Mouse (Mus musculus): ENCODE measurements around the gene Hsd17b2.

The Hsd17b2 gene

DNA sequence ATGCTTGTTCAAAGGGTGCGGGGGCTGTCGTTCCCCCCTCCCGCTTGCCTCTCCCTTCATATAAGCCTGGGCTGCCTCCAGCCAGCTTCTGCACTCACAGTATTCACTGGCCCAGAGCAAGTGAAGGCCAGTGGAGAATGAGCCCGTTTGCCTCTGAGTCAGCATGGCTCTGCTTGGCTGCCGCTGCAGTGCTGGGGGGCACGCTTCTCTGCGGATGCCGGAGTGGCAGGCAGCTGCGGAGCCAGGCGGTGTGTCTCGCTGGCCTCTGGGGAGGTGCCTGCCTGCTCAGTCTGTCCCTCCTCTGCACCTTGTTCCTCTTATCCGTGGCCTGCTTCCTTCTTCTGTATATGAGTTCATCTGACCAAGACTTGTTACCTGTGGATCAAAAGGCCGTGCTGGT is at the start of gene Hsd17b2:
TSS of gene Hsd17b2 (plus strand) at position 46 of the 400 bp plus-strand sequence.
- DNase-seq (ENCODE audit: low read depth, low spot score), result peak; percentile 92

DNA sequence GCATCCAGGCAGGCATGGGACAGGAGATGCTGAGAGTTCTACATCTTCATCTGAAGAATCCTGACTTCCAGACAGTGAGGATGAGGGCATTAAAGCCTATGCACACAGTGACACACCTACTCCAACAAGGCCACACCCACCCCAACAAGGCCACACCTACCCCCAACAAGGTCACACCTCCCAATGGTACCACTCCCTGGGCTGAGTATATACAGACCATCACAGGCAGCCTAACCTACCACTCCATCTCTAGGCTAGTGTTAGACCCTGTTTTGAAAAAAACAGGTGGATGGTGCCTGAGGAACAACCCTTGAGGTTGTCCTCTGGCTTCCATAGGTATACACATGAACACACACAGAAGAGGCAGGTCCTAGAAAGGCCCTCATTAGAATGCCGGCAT is 49.4 kb upstream of the Hsd17b2 start:
- DNase-seq (ENCODE audit: low read depth, low spot score), result no peak

DNA sequence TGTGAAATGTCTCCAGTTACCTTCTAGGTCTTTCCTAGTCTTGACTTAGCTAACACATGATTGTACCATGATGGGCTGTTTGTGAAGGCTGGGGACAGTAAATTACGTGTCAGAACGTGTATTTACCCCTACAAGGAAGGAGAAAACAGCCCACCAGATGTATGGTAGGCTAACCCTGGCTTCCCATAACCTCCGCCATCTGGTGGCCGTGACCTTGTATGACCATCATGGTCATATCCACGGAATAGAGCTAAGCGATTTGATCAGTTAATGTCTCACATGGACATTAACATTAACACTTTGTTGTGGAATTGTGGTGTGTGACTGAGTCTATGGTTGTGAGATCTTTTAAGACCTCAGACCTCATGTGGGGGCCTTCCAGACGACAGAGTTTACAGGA is 42.7 kb upstream of the Hsd17b2 start:
- peak; percentile 16 for DNase-seq (ENCODE audit: low read depth, low spot score)

DNA sequence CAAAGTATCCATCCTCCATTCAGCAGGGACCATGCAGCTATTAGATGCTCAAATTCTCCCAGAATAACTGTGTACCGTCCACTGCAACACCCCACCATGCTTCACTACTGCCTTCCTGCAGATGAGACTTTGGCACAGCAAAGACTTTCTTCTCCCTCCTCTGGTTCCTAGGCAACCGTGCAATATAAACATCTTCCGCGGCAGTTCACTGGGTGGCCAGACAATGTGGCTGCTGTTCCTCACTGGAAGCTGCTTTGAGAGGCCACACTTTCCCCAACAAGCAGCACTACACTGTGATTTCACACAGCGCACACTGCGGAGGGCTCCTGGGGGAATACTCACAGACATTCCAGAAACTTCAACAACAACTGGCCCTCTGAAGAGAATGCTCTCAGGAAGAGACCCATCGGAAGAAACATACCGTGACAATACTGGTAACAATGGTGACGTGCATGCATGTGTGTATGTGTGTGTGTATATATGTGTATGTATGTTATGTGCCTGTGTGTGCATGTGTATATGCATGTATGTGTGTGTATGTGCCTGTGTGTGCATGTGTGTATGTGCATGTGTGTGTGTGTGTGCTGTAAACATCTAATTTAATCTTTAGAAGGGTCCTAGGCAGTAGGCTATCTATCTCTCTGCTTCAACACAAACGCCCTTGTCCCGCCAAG is 41.2 kb upstream of the Hsd17b2 start:
- DNase-seq (ENCODE audit: low read depth, low spot score), result no peak

DNA sequence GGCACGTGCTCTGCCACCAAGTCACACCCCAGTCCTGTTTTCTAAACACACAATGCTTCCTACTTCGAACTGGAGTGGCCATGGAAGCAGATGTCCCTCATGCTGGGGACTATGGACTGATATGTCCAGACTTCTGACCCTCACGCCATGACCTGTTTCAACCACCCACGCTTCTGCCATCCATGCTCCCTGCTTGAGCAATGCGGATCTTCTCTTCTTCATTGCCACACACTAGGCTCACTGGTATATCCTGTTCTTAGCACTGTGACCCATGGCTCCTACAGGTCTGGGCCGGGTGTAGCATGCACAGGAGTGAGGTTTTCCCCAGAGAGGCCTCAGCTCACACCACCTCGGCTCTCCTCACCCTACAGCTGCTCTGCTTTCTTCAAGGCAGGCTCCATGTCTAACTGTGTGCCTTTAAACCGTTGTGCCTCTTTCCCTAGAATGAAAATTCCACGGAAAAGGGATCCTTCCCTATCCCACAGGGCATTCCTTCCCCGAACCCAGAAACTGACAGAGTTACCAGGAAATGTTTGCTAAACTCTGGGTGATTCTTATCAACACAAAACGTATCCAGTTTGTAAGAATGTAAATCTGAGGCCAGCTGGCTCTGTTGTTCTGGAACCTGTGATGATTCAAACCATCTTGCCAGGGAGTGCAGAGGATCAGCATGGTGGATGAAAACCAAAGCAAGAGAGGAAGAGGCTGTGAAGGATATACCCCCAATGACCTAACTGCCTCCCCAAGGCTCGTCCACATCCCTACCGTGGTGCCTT is 34.2 kb upstream of the Hsd17b2 start:
- DNase-seq (ENCODE audit: low read depth, low spot score), result no peak

DNA sequence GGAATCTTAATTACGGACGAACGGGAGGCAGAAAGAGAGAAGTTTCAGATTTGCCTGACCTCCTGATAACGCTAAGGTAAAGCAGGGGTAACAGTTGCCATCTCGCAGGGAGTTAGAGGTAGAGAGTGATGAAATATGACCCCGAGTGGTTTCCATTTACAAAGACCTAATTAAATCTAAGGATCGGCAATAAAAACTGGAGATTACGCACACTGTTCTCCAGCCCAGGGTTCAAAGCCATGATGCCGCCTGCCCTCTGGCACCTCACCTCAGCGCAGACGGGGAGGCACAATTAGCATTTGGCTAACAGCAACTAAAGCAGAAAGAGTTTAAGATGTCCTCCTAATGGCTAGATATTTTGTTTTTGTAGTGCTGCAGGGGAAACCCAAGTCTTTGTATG is 31.2 kb upstream of the Hsd17b2 start:
- DNase-seq (ENCODE audit: low read depth, low spot score), result no peak

DNA sequence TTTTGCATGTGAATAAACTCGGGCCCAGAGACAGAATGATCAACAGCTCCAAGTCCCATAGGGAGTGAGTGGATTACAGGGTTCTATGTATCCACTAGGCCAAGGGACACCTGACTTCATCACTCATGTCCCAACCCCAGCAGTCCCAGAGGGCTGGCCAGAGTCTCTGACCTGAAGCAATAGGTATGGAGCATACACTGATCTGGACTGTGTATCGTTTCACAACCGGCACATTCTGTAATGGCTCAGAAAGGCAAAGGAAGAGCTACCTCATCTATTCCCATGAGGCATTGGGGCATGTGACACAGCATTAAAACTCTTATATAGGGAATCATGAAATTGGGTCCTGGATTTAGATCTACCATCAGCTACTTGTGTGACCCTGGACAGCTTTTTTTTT is 29.1 kb upstream of the Hsd17b2 start:
- DNase-seq (ENCODE audit: low read depth, low spot score), result no peak

DNA sequence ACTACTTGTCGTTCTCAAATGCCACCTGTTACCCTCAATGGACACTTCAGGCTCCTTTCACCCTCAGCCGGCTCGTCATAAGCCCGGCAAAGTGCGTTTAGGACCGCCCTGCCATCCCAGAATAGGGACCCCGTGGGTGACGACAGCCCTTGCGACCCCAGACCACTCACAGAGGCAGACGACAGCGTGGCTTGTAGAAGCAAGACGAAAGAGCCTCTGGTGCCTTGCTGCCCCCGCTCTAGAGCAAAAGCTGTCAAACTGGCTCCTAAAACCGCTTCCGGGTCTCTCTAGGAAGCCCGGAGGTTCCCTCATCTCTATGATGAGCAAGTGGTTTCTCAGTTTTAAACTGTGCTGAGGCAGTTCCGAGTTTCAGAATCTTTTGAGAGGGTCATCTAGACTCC is 28.3 kb upstream of the Hsd17b2 start, which contains the start of gene Sdr42e1:
TSS of gene Sdr42e1 (minus strand) at position 260 of the 401 bp plus-strand sequence.
- peak; percentile 84 for DNase-seq (ENCODE audit: low read depth, low spot score)

DNA sequence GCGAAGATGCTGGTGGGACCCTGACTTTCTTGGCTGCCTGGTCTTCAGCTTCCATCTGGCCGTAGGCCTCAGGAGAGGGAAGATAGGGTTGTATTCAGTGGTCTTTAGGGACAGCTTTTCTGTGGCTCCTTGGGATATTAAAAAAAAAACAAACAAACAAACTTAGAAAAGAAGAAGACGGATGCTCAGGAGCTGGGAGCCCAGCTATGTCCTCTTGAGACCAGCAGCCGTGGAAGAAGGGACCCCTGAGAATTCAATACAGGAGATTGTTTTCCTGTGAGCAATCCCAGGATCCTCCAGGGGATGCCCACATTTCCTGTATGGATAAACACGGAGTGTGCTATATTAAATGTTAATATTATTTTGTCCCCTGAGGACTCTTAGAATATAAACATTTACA is 26.5 kb upstream of the Hsd17b2 start:
- no peak for DNase-seq (ENCODE audit: low read depth, low spot score)

DNA sequence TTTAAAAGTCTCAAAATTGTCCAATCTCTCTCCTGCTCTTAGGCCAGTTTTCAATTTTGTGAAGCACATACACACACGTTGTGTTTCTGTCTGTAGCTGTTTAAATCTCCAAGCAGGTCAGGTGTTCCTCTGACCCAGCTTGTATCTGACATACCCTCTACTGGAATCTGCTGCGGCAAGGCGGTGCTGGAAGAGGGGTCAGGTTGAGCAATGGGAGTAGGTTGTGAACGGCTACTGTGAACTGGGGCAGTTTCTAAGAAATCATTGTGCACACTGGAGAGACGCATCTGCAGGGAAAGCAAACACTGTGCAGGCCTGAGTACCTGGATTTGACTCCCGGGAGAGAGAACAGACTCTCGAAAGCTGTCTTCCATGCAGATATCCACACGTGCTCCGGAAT is 25.2 kb upstream of the Hsd17b2 start:
- no peak for DNase-seq (ENCODE audit: low read depth, low spot score)

DNA sequence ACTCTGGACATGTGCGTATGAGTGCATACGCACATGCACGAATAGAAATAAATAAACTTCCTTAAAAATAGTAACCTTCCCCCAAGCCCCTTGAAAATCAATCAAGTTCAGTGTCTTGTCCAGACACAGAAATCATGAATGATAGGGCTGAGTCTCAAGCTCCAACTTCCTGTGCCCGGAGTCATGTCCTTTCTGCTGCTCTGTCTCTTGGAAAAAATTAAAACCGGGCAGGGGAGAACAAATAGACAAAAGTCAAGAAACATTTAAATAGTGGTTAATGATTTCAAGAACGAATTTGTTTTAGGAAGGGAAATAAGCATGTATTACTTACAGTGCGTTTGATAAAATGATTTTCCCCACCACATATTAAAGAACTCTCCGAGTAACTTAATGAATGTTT is 24.7 kb upstream of the Hsd17b2 start:
- no peak for DNase-seq (ENCODE audit: low read depth, low spot score)

DNA sequence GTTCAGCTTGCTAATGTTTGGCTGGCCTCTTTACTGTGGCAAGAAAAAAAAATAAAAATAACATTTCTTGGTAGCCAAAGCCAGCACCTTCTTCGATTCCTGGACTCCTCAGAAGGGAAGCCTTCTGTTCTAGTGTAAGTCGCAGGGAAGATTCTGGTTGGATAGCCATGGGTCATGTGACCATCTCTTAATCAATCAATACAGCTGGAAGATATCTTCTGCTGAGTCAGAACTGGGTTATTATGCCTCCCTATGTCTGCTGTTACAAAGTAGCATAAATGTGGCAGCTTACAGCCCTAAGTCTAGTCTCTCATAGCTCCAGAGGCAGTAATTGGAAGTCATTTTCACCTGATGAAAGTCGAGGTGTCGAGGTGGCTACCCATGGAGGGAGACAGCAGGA is 23.1 kb upstream of the Hsd17b2 start:
- DNase-seq (ENCODE audit: low read depth, low spot score), result no peak

DNA sequence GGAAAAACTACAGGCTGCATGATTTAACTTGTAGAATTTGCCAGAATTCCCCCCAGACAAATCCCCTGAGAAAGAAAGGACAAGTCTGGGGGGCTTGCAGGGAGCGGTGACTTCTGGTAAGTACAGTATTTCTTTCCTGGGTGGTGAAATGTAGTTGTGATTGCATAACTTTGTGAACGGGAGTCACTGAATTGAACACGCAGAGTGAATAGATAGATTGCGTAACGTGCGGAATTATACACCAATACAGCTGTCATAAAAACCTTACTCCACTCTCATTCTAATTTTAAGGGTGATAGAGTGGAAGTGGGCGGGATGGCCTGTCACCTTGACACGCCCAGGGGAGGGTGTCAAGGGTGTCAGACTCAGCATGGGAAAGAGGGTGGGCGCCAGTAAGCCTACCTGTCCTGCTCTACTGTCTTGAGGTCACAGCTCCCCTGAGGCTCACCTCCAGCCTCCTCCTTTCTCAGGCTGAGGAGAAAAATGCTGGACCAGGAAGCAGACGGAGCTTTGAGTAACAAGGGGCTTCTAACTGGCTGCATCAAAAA is 17.7 kb upstream of the Hsd17b2 start:
- no peak for DNase-seq (ENCODE audit: low read depth, low spot score)

DNA sequence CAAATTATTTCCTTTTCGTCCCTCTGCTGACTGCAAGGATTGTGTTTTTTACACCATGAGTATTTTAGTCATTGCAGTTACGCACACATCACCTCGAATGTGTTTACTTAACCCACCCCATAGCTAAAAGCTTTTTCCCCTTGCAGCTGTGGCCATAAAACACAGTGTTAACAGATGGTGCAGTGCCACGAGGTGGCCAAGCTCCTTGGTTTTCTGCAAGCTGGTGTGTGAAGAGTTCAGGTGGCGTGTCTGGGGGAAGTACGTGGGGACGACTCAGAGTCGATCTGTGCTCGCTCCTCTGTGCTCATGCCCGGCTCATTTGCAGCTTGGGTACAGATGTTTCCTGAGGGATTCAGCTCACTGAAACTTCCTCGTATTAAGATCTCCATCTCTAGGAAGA is 17.2 kb upstream of the Hsd17b2 start:
- DNase-seq (ENCODE audit: low read depth, low spot score), result no peak

DNA sequence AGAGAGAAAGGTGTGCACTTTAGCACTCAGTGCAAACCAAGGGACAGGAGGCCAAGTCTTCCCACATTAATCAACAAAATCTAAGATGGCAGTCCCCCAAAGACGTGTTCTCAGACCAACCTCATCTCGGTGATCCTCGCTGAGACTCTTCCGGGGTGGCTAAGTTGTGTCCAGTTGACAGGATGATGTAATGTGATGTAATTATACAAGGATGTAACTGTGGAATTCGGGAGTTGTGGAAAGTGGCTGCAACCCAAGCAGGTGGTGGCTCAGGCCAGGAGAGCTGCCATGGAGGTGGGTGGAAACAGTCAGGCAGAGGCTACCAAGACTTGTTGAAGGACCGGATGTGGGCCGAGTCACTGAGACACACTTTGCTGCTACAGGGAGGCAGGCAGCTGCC is 13.8 kb upstream of the Hsd17b2 start:
- no peak for DNase-seq (ENCODE audit: low read depth, low spot score)

DNA sequence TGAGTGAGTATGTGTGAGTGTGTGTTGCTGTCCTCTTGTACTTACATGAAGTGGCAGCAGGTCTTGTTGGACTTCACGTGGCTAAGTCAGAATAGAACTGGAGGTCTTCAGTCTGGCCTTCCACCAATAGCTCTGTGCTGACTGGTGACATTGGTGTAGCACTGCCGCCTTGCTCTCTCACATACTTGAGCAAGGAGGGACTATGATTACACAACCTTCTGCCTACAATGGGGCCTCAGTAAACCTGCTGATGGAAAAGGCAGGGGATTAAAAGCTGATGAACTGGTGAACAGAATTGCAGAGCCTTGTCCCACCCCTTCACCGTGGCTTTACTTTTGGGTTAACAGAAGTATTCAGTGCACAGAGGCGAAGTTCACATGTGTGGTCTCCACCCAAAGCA is 9.6 kb upstream of the Hsd17b2 start:
- no peak for DNase-seq (ENCODE audit: low read depth, low spot score)

DNA sequence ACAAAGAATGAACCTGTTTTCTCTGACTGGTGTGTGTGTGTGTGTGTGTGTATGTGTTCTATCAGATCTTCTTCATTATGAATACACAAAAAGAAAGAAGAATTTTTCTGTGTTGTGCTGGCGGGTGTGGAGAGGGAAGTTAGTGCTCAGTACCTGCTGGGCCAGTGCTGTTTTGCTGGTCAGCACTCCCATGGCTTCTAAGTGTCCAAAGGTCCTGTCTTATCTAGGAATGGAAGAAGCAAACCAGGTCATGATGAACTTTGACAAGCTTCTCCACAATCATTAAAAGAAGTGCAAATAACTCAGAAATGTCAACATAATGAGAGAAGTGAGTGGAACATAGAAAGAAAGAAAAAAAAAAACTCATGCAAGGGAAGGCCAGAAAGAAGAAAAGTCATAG is 6.1 kb upstream of the Hsd17b2 start:
- no peak for DNase-seq (ENCODE audit: low read depth, low spot score)

DNA sequence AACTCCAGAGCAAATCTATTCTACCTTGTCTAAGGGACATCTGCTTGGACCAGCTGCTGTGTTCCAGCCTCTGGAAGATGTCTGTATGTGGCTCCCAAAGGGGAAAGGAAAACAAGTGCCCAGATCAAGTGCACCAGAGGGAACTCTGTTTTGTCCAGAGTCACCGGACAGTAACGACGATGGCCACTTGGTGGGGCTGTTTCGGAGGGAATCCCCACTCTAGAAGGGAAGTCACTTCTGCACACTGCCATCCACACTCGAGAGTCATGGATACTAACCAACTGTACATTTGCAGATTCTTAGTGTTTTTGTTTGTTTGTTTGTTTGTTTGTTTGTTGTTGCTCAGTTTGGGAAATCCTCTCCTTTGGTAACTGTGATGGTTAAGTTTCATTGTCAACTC is 4.5 kb upstream of the Hsd17b2 start:
- DNase-seq (ENCODE audit: low read depth, low spot score), result peak; percentile 48

DNA sequence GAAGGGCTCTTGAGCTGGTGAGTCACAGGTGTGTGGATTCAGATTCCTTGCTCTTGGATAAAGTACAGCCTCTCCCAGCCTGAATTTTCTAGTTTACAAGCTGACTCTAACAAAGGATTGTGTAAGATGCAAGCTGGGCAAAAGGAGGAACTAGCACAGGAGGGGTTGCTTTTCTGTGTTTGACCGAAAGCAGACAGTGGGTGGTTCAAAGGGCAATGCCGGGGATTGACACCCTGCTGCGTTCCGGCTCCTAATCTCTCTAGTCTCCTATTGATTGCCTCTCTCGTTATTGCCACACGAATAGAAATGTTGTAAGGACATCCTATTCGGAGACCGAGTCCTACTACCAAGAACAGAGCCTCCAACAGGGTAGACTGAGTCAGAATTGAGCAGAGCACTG is 1.0 kb upstream of the Hsd17b2 start:
- DNase-seq (ENCODE audit: low read depth, low spot score), result no peak

DNA sequence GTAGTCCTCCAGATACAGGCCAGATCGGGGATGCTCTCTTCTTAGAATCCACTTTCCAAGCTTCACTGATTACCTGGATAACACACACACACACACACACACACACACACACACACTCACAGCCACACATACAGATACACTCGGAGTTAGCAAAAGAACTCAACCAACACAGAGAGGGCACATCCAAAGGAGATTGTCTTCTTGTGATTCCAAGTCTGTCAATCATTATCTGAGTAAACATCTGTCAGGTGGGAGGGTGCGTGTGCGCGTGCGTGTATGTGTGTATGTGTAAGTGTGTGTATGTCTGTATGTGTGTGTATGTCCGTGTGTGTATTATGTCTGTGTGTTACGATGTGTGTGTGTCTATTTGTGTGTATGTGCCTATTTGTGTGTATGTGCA is 458 bp upstream of the Hsd17b2 start:
- DNase-seq (ENCODE audit: low read depth, low spot score), result no peak

DNA sequence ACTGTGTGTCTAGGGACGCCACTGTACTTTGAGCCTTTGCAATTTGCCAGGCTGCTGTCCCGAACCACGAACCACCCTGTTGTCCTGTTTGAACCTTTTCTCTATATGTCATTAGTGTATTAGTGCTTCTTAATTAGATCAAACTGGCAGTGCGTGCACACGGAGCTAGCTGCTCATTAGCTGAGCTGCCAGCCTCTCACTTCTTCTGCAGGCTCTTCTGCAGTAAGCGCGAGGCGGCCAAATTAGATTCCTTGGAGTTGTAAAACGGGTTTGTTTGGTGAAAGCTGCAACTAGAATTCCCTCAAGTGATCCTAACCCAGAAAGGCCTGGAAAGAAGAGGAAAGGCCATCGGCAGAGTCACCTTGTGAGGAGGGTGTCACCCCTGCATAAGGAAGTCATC is 997 bp downstream of the Hsd17b2 start:
- DNase-seq (ENCODE audit: low read depth, low spot score), result no peak

DNA sequence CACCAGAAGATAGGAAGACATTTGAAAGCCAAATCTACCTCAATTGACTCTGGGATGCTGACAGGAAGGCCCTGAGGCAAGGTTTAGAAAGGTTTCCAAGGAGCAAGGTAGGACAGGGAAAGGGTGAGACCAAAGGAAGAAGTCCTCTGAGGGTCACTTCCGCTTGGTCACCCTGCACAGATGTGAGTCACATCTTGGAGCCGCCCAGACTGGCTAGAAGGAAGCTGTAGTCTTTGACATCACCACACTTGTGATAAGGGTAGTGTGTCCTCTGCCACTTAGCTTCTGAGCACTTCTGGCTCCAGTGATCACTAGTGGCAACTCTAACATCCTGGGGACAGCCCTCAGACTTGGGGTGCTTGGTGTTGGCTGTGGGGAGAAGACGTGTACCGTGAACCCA is 4.4 kb downstream of the Hsd17b2 start:
- no peak for DNase-seq (ENCODE audit: low read depth, low spot score)

DNA sequence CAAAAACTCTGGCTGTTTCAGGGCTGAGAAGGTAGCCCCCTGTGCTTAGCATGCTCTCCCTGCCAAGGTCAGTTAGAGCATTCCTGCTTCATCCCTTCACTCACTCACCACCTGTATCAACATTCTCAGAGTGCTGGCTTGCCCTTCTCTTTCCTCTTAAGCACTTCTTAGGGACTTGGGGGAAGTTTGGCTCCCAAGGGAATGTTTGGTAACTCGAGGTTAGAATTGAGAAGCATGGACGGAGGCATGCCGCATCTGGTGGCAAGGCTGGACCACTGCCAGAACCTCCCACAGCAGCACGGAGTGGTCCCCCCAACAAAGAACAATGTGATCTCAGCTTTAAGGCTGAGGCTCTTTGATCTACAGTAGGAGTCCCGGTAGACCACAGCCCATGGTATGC is 10.5 kb downstream of the Hsd17b2 start:
- DNase-seq (ENCODE audit: low read depth, low spot score), result no peak

All from A20 (cell line).